Mouse (Mus musculus) hindbrain, embryonic 14.5 days (tissue): ENCODE results near the gene Ovch2. TPM values are rescaled to one million over a fixed set of nuclear protein-coding genes. Genes with fewer than 3 reads are reported as not detected.

Source experiments
- ATAC-seq: fragments of 200-750 bp; cut with Nextera tagmentation; 2 replicates; pipeline ENCODE4 v1.8.0; 2017; ENCODE audit warnings: moderate number of reproducible peaks, mild to moderate bottlenecking, moderate TSS enrichment, moderate library complexity; ENCODE audit not compliant: low FRiP score
- DNase-seq: peaks from one replicate; pipeline ENCODE4 v3.0.0-alpha.2; 2015; ENCODE audit warnings: low spot score
- H3K27ac ChIP-seq: fragments of 300-500 bp; sonication (generic); 2 replicates; pipeline ENCODE4 v1.5.1; 2014; ENCODE audit warnings: mild to moderate bottlenecking, moderate library complexity
- H3K27me3 ChIP-seq: fragments of 300-500 bp; sonication (generic); 2 replicates; pipeline ENCODE4 v1.6.1; 2014; ENCODE audit warnings: mild to moderate bottlenecking, low read length, mixed read lengths; ENCODE audit not compliant: control insufficient read depth, insufficient read depth
- H3K36me3 ChIP-seq: fragments of 300-500 bp; sonication (generic); replicated peaks from 2 replicates; pipeline ENCODE4 v1.6.1; 2014; ENCODE audit not compliant: control insufficient read depth, insufficient read depth
- H3K4me1 ChIP-seq: fragments of 300-500 bp; sonication (generic); replicated peaks from 2 replicates; pipeline ENCODE4 v1.6.1; 2014; ENCODE audit warnings: antibody characterized with exemption, low read length, mixed read lengths; ENCODE audit not compliant: control insufficient read depth, insufficient read depth
- H3K4me2 ChIP-seq: fragments of 300-500 bp; sonication (generic); replicated peaks from 2 replicates; pipeline ENCODE4 v1.6.1; 2014; ENCODE audit warnings: mild to moderate bottlenecking, moderate library complexity
- H3K4me3 ChIP-seq: fragments of 300-500 bp; sonication (generic); replicated peaks from 2 replicates; pipeline ENCODE4 v1.5.1; 2014; ENCODE audit warnings: mild to moderate bottlenecking, low read length
- H3K9ac ChIP-seq: fragments of 300-500 bp; sonication (generic); 2 replicates; pipeline ENCODE4 v1.6.1; 2014
- H3K9me3 ChIP-seq: fragments of 300-500 bp; sonication (generic); 2 replicates; pipeline ENCODE4 v1.6.1; 2016; ENCODE audit warnings: low read length; ENCODE audit not compliant: control insufficient read depth
- WGBS: fragments of 180-500 bp; shearing (Covaris S2); extraction: QIAGEN DNeasy Blood & Tissue Kit; methylation state at CpG from one replicate; pipeline ENCODE4 v1.1.7; 2014; 5-methylcytosine and 5-hydroxymethylcytosine counted together
- polyA plus RNA-seq: library from polyadenylated mRNA; unstranded; fragments of >200 nt; fragmentation: Nextera tagmentation; extraction: Ambion mirVana; gene quantifications from 2 replicates; pipeline ENCODE4 v1.2.1, GENCODE M21; 2014

Ovch2 gene
- polyA plus RNA-seq, 1 experiment from 2014 or later, result not detected

DNA sequence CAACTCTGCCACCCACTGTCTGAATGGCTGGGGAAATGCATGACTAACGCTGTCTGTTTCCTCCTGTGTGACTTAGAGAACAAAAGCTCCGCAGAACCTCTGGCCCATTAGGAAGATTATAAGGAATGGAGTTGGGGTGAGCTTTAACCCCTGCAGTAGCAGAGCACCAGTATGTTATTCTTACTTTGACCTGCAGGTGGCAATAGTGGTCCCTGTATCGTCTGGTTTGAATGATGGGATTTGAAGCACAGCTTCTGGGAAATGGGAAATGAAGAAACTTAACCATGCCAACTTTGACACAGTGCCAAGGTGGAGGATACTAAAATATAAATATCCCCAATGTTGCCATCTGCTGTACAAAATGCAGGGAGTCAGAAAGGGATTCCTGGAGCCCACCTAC is 51.7 kb downstream of the Ovch2 start:
- H3K27me3 ChIP-seq, result no peaks in the 10 kb centered on the region
- H3K9me3 ChIP-seq, result no peaks in the 10 kb centered on the region
- H3K27ac ChIP-seq, result no peak overlapping the region
- no peak overlapping the region for H3K4me3 ChIP-seq
- H3K36me3 ChIP-seq, result no peaks in the 10 kb centered on the region
- DNase-seq (peak; percentile 78), ATAC-seq (0 out of 2 replicates have a peak, but pooled peaks have one; percentile 25)
- 8% methylated on average over 3 of the region's 3 CpGs for WGBS
- H3K9ac ChIP-seq, result no peak overlapping the region
- H3K4me2 ChIP-seq, result no peak overlapping the region
- H3K4me1 ChIP-seq, result no peaks in the 10 kb centered on the region

DNA sequence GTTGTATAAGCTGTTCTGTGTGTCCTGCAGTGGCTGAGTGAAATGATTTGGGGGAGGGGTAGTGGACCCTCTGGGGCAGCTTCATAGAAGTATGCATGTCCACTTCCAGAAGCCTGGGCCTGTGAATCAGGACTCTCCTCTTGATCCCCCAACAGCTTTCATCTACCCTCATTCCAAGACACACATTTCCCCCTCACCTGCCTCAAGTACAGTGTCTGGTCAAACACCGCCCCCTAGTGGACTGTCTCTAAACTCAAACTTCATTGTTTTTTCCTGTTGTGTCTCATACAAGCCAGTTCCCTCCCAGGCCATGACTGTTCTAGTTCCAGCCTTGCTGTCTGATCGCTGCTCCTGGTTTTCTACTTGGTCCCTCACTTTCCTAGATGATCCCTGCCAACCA is 53.1 kb downstream of the Ovch2 start:
- H3K27ac ChIP-seq, result no peak overlapping the region
- no peaks in the 10 kb centered on the region for H3K27me3 ChIP-seq
- no peak overlapping the region for H3K9ac ChIP-seq
- H3K36me3 ChIP-seq, result no peaks in the 10 kb centered on the region
- ATAC-seq, result no peak
- H3K4me3 ChIP-seq, result no peak overlapping the region
- 17% methylated on average over 2 of the region's 2 CpGs for WGBS
- no peaks in the 10 kb centered on the region for H3K9me3 ChIP-seq
- H3K4me1 ChIP-seq, result no peaks in the 10 kb centered on the region
- peak; percentile 63 for DNase-seq
- no peak overlapping the region for H3K4me2 ChIP-seq

DNA sequence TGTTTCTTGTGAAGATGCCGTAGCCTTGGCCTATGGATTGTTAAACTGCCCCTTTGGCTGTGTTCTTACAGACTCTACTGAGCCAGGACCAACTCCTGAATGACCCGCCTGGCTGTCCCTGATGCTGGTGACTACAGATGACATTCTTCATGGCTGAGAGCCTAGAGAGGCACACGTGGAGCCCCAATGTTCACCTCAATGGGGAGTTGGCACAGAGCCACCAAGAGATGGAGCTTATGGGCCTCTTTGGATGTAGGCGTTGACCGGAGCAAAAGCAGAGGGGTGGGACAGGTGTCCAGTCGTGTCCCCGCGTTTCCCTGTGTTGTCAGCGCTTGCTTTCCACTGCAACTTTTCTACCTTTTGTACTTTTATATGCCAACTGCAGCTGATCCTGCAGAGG is 53.5 kb downstream of the Ovch2 start:
- H3K4me2 ChIP-seq, result no peak overlapping the region
- no peaks in the 10 kb centered on the region for H3K4me1 ChIP-seq
- no peaks in the 10 kb centered on the region for H3K9me3 ChIP-seq
- H3K9ac ChIP-seq, result no peak overlapping the region
- WGBS, result 86% methylated on average over 9 of the region's 9 CpGs
- H3K4me3 ChIP-seq, result no peak overlapping the region
- ATAC-seq (no peak), DNase-seq (no peak)
- no peak overlapping the region for H3K27ac ChIP-seq
- H3K36me3 ChIP-seq, result no peaks in the 10 kb centered on the region
- no peaks in the 10 kb centered on the region for H3K27me3 ChIP-seq

DNA sequence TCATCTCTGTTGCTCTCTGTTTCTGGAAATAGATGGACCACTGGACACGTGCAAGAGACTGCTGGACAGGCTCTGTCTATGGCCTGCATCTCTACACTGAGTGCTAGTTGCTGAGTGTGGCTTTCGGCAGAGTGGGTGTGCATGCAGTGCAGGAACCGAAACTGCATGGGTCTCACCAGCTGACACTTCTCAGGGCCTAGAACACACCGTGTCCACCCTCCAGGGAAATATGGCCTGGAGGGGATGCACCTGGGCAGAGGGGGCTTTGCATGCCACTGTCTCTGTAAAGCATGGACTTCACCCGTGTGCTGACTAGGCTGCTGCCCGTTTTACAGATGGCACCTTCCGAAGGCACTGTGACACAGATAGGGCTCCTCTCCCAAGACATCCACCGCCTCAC is 55.0 kb downstream of the Ovch2 start:
- no peaks in the 10 kb centered on the region for H3K27me3 ChIP-seq
- H3K4me1 ChIP-seq, result no peaks in the 10 kb centered on the region
- H3K9me3 ChIP-seq, result no peaks in the 10 kb centered on the region
- no peak for DNase-seq
- H3K9ac ChIP-seq, result no peak overlapping the region
- 91% methylated on average over 8 of the region's 8 CpGs for WGBS
- H3K4me2 ChIP-seq, result no peak overlapping the region
- no peak overlapping the region for H3K4me3 ChIP-seq
- no peaks in the 10 kb centered on the region for H3K36me3 ChIP-seq
- no peak overlapping the region for H3K27ac ChIP-seq
- ATAC-seq, result no peak

DNA sequence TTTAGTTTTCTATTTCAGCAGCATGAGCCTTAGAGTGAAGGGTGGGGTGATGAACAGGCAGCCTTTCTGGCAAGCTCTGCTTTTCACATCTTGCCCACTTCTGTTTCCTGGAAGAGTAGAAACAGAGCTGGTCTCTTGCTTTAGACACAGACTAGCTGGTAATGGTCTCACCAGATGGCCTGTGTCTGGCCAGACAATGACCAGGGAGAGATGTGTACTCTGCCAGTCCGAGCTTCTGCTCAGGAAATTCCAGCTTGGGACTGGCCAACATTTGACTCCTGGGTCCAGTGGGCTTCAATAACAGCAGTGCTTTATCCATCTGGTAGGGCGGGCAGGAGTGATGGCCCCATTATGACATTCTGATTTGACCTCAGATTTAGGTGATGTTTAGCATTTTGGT is 55.9 kb downstream of the Ovch2 start:
- Histone ChIP-seq H3K36me3 (no peaks in the 10 kb centered on the region), H3K27ac (no peak overlapping the region), H3K27me3 (no peaks in the 10 kb centered on the region), H3K4me1 (no peaks in the 10 kb centered on the region), H3K9ac (no peak overlapping the region), H3K4me3 (no peak overlapping the region), H3K9me3 (no peaks in the 10 kb centered on the region), H3K4me2 (no peak overlapping the region)
- no peak for DNase-seq
- 81% methylated on average over 2 of the region's 2 CpGs for WGBS
- no peak for ATAC-seq

DNA sequence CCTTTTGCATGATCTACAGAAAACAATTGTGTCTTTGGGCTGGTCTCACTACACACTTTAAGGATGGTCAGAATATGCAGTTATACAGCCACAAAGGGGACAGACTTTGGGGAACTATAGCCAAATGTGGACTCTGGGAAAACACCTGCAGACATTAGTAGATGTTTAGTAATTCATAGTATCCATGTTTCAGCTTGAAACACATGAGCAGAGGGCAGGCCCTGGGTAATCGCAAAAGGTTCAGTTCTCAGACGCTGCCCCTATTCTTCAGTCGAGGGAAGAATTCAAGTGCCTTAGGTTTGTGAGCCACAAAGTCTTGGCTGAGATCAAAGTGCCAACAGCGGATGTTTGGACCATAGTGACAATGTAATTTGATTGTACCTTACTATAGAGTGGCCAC is 56.6 kb downstream of the Ovch2 start:
- no peaks in the 10 kb centered on the region for H3K27me3 ChIP-seq
- H3K36me3 ChIP-seq, result no peaks in the 10 kb centered on the region
- H3K4me3 ChIP-seq, result no peak overlapping the region
- no peaks in the 10 kb centered on the region for H3K4me1 ChIP-seq
- WGBS, result 94% methylated on average over 4 of the region's 4 CpGs
- no peaks in the 10 kb centered on the region for H3K9me3 ChIP-seq
- ATAC-seq (no peak), DNase-seq (no peak)
- no peak overlapping the region for H3K27ac ChIP-seq
- no peak overlapping the region for H3K4me2 ChIP-seq
- H3K9ac ChIP-seq, result no peak overlapping the region

DNA sequence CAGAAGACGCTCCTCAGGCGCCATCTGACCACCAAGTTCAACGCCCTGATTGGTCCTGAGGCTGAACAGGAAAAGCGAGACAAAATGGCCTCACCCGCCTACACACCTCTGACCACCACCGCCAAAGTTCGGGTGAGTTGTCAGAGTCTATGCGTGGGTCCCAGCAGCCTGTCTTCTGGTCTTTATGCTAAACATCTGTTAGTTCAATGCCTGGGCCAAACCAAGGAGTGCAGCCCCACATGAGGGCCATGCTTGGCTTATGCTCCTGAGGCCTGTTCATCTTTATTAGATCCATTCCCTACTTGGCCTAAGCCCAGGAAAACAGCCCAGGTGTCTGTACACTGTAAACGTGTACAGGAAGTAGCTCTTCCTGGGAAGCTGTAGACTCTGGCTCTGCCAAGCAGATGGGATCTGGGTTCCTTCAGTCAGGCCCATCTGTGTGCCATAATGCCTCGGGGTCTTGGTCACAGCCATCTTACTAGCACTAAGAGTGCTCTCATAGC is 58.0 kb downstream of the Ovch2 start:
- ATAC-seq (no peak), DNase-seq (no peak)
- no peak overlapping the region for H3K27ac ChIP-seq
- H3K9me3 ChIP-seq, result no peaks in the 10 kb centered on the region
- 93% methylated on average over 10 of the region's 10 CpGs for WGBS
- H3K4me1 ChIP-seq, result no peaks in the 10 kb centered on the region
- no peaks in the 10 kb centered on the region for H3K36me3 ChIP-seq
- no peak overlapping the region for H3K4me3 ChIP-seq
- no peaks in the 10 kb centered on the region for H3K27me3 ChIP-seq
- H3K4me2 ChIP-seq, result no peak overlapping the region
- no peak overlapping the region for H3K9ac ChIP-seq

DNA sequence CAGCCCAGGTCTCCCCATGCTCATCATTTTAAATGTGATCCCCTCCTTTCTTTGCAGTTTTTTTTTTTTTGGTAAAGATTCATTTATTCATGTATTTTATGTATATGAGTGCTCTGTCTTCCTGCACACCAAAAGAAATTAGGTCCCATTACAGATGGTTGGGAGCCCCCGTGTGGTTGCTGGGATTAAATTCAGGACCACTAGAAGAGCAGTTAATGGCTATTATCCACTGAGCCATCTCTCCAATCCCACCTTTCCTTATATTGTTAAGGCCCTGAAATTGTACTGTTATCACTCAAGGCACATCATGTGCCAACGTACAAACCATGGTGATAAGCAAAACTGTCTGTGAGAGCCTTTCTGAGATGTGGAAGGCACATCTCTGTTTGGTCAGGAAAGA is 62.3 kb downstream of the Ovch2 start:
- Histone ChIP-seq H3K27ac (no peak overlapping the region), H3K9ac (no peak overlapping the region), H3K4me2 (no peak overlapping the region), H3K27me3 (no peaks in the 10 kb centered on the region), H3K36me3 (no peaks in the 10 kb centered on the region), H3K9me3 (no peaks in the 10 kb centered on the region), H3K4me1 (no peaks in the 10 kb centered on the region), H3K4me3 (no peak overlapping the region)
- DNase-seq (peak; percentile 66), ATAC-seq (no peak)
- 40% methylated on average over 2 of the region's 2 CpGs for WGBS

DNA sequence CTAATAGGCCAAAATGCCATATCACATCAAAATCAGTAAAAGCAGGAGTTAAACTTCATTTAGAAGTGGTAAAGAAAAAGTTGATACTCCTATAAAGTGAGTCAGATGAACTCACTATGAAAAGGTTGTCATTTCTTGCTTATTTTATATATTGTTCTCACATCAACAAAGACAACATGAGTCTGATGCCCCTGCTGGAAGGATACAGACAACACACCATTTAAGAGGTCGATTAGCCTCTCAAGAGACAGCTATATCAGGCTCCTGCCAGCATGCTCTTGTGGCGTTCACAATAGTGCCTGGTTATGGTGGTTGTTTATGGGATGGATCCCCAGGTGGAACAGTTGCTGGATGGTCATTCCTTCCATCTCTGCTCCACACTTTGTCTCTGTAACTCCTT is 67.8 kb downstream of the Ovch2 start:
- no peaks in the 10 kb centered on the region for H3K4me1 ChIP-seq
- ATAC-seq, result no peak
- WGBS, result 76% methylated on average over 2 of the region's 2 CpGs

More for the DNA sequence above, 67.8 kb downstream of the Ovch2 start:
- Histone ChIP-seq H3K4me3 (no peak overlapping the region), H3K4me2 (no peak overlapping the region), H3K9ac (no peak overlapping the region), H3K27me3 (no peaks in the 10 kb centered on the region), H3K27ac (no peak overlapping the region), H3K9me3 (no peaks in the 10 kb centered on the region), H3K36me3 (no peaks in the 10 kb centered on the region)
- no peak for DNase-seq
